Mouse (Mus musculus): Measurements from ENCODE around the gene Chn2.

Chn2 gene

DNA sequence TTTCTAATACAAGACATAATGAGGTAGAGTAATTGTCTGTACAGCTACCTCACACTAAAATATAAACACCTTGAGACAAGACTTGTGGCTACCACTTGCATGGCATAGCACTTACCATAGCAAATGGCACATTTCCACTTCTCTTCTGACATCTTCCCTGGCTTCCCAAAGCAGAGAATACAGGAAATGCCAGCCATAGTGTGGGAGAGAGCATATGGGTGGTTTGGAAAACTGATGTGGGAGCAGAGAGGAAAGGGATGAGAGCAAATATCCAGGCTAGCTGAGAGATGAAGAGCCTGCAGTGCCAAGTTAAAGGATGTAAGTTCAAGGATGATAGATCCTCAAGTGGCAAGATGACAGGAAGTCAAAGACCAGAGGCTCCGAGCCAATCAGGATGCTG, 266.4 kb downstream of the Chn2 start:
- DNase-seq, result no peak

DNA sequence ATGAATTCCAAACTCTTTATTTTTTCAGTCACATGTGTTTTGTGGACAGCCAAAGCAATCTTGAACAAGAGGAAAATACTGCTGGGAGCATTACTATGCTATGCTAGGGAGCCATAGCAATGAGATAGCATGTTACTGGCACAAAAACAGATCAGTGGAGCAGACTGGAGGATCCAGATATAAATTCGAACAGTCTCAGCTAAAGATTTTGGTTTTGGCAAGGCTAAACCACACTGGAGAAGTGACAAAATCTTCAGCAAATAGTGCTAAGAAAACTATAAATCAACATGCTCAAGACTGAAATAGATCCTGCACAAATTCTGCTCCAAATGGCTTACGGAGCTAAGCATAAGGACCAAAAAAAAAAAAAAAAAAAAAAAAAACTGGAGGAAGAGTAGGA, 273.7 kb downstream of the Chn2 start:
- DNase-seq, result no peak

DNA sequence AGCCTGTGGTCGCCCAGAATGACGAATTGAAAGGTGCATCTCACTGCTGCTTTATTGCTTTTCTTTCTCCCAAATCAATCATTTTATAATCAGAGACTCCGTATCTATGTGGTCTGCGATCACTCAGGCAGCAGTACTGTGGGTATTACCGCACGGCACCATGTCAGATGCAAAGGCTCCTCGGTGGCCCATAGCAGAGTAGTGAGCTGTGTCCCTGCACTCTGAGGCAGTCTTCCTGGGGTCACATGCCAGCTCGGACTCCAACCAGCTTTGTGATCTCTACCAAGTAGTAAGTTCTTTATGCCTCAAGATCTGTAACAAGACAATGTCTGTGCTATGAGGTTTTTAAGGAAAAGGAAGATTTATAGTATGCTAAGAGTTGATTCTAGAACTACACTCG, 279.3 kb downstream of the Chn2 start:
- DNase-seq, result no peak

DNA sequence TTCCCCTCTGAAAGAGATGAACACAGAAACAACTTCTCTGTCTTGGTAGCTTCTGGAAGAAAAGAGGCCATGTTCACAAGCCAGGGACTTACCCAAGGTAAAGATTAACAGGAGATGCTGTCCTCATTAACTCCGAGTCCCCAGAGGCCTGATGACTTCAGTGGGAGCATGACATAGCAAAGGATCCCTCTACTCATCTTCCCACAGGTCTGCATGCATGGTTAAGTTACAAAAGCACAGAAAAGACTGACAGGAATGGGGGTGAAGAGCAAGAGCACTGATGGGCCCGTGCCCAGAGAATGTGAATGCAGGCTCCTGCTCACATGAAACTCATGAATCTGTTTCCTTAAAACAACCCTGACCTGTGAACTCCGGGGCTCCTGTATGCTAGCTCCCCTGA, 279.8 kb downstream of the Chn2 start:
- no peak for DNase-seq

DNA sequence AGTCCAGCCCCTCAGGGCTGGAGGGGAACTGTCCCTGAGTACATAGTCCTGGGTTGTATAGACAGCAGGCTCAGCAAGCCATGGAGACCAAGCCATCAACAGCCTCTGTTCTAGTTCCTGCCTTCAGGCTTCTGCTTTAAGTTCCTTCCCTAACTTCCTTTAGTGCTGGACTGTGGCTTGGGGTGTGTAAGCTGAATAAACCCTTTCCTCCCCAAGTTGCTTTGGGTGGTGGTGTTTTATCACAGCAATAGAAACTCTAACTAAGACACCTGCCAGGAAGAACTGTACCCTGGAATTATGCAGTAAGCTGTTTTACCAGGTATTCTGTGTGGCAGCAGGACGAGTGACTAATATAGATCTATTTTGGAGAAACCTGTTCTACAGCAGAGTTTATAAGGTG, 280.9 kb downstream of the Chn2 start:
- DNase-seq, result no peak

DNA sequence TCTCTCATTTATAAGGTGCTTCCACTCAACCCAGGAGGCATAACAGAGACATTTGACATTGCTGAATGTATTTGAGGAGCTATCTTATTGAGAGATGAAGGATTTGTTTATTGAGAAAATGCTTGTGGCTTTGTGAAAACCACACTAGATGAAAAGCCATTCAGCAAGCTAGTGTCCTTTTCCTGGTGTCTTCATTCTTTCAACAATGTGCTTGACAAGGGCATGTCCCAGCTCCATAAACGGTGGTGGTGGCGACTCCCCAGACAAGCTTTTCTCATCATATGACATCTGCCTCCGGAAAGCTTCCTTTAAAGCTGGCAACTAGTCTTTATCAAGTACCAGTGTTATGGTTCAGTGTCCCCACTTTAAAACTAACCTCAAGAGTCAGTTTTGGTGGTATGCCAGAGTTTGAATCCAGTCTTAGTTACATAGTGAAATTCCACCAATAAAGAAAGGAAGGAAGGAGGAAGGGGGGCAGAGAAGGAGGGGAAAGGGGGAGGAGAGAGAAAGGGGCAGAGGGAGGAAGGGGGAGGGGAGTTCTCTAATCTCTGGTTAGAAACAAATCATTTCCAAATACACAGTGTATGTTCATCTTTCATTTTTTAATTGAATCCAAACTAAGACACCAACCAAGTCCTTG, 286.0 kb downstream of the Chn2 start, which contains the start of gene Prr15:
Gene Prr15, plus strand, starts transcription at position 590 of the 640 bp plus-strand sequence.
- no peak for DNase-seq

DNA sequence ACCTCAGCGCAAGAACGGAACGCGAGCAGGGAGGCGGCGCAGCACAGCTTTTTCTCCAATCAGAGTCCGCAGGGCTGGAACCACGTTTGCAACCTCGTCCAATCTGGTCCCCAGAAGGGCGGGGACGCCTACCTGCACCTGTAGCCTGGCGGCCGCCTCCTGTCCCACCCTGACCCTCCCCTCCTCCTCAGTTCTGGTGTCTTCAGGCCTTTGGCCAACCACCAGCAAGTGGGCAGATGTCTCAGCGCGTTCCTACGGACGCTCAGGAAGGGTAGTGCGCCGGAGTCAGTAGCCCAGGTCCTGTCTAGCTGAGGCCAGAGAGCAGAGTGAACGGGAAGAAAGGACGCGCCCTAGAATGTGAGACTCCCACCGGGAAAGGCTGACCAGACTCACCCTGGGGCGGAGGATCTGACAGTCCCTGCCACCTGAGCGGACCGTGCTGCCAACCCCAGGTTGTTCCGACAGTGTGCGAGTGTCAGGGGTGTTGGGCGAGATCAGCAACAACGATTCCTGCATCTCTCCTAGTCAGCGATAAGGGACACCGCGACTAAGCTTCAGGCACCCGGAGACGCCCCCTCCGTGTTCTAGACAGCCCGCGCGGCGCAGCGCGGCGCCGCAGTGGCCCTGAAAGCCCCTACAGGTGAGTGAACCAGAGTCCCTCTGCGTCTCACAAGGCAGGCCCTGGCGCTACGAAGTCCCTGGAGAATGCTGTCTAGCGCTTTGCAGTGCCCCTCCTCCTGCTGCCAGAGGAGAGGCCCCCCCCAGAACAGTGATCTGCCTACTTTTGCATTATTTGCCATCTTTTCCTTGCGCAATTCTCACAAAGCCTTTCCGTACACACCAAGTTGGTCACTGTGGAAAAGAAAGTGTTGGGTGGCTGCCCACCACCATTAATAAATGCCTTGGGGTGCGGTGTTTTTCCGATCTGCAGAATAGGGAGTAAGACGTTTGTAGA, 287.6 kb downstream of the Chn2 start:
- peak; percentile 54 to 73 for DNase-seq

DNA sequence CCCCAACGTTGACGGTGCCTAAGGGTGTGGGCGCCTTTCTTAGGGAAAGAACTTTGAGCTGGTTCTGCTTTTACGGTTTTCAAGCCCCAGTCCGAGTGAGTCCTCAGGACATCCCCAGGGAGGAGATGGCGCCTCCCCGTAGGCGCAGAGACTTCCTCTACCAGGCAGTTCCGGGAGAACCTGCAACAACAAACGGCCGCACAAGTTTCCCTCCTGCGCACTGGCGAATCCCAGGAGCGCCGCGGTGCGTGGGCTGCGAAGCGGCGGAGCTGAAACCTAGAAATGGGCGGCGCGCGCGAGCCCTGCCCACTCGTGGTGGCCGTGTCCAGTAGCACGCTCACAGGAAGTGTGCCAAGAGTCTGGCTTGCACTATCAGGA, 288.3 kb downstream of the Chn2 start:
- peak; percentile 74 to 76 for DNase-seq

DNA sequence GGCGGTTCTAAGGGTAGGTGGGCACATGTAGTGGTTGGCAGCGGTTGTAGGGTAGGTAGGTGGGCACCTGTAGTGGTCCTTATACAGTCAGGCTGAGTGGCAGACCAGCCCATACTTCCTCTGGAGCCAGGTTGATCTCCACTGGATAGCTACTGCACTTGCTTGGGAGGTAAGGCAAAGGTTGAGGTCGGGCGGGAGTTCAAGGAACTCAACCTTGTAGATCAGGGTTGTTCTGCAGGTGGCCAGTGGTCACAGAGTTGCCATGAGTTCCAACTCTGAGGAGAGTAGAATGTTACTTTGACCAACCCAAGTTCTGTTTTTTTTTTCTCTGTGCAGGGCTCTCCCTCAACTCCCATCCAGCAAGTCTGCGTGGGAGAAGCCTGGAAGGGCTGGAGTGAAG, 289.4 kb downstream of the Chn2 start:
- no peak for DNase-seq

DNA sequence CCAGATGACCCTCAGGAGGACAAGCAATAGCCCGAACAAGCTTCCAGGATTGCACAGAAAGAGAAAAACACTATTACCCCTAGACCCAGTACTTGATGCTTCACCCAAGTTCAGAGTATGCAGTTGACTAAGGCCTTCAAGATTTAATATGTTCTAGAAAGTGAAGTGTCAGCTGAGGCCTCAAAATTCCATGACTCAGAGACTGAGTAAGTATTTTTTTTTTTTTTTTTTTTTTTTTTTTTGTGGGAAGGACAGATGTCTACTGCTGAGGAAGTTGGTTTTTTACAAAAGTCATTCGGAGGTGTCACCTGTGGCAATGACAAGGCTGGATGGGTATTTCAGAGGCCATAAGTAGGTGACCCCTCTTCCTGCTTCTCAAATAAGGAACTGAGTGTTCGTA, 290.2 kb downstream of the Chn2 start:
- no peak for DNase-seq

DNA sequence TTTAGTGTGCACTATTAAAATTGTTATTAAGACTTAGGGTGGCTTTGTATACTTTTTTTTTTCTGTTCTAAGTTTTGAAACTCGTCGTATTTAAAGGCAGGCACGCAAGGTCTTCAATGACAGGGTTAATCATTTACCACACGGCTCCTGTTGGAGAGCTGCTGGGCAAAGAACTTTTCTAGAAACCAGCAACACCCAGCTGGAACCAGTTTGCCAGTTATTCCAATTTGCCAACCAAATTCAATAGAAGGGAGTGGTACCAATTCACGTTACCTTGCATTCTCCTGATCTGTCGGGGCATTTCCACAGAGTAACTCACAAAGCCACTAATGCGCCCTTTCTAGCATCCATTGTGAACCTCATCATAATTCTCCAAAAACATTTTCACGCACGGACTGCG, 290.8 kb downstream of the Chn2 start:
- no peak for DNase-seq

DNA sequence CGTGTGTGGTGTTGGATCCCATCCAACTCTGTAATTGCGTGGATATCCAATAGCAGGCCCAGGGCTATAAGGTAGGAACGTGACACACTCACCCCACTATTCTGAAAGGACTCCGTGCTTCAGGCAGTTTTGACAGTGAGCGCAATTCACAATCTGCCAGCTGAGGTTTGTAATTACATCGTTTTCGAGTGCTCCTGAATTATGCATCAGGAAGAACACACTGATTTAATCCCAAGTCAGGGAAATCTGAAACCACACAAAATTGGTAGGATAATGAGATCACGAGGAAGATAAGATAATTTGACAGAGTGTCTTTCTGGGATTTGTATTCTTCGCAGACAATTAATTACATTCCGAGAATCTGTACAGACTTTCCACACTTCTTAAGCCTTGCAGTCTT, 292.4 kb downstream of the Chn2 start:
- no peak for DNase-seq

DNA sequence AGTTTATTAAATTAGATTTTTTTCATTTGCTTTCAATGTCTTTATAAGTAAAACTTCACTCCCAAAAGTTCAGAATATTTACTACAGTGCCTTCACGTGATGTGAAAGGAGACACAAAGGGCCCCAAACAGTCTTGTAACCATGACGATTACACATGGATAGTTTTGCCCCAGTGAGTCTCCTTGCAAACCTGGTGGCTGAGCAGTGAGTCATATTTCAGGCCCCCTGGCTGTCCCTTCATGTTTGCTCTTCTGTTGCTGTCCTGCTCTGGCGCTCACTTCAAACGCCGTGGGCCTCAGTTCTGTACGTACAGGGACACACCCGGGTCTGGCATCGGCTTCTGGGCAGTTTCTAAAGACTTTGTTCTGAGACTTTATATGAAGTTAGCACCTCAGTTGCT, 292.8 kb downstream of the Chn2 start:
- DNase-seq, result no peak

DNA sequence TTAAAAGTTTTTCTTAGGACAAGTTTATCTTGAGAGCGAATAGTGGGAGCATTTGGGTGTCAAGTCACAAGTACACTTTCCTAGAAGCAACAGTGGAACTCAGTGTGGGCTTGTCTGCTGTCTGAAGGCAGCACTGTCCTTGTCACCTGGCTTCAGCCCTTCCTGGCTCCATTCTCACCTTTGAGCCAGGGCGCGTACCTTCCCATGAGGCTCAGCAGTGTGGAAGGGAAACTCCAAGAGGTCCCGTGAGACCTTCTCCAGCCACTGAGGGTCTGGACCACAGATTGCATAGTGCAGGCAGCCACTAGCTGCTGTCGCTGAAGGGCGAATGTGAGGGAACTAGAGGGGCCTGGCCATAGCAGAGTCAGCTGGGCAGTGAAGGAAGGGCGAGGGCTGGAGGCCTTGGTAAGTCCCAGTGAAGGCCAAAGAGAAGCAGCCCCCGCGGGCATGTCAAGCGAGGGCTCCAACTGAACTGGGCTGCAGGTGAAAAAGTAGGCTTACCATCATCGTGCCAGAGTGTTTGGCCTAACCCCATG, 293.8 kb downstream of the Chn2 start:
- DNase-seq, result no peak

DNA sequence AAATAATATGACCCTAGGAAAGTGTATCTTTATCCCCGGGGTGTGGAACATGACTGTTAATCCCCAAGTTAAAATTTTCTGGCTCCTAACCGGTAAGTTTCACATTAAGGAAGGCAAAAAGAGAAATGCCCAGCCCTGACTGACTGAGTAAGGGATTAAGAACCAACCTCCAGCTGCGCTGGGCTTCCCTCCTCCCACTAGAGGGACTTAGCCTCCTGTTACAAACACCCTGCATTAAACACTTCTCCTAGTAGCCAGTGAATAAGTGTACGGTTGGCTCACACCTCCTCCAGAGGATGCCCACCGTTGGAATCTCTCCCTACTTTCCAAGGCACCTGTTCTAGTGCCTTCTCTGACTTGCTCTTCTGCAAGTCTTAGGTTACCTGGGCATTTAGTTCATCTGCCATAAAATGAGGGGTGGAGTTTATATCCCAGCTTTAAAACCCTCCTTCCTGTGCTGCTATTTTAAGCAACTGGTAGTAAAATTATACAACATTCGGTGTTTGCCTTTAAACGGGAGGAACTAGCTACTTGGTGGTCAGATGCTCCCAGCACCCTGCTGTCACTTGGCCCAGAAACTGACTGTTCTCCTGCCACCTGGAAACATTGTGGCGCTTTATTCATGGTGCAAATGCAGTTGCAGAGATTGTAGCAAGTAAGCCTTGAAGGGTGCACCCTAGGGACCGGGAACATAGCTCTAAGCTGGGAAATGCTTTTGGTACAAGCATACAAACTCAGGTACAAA, 294.5 kb downstream of the Chn2 start:
- no peak for DNase-seq

DNA sequence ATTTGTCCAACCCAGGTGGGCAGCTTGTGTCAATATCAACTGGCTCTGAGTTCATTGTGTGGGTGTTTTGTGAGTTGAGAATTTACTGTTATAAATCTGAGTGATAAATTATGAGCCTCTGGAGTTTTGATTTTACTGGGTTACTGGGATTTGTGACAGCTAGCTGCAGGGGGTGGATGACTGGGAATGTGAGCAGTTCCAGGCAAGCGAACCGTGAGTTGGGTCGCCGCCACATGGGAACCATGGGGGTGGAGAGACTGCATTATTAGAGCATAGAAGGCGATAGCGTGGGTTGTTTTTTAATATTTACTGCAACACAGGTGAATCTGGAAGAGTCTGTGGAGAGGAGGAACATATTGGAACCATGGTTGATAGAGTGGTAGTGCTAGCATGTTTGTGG, 298.0 kb downstream of the Chn2 start:
- no peak for DNase-seq

DNA sequence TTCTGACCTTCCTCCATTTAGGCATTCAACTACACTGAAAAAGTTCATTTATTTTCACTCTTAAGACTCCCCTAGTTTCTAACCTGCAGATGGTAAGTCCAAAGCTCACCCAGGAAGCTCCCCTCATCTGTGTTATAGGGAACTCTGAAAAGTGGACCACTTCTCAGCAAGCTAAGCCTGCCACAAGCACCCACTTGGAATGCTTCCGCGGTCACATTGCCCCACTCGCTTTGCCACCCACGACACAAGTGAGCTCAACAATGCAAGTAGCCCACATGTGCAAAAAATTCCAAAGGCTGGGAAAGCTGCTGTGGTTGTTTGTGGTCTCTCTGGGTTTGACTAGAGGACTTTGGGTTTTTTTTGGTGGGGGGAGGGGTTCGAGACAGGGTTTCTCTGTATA, 301.8 kb downstream of the Chn2 start:
- DNase-seq, result peak in 1 of 2 experiments; percentile 31

DNA sequence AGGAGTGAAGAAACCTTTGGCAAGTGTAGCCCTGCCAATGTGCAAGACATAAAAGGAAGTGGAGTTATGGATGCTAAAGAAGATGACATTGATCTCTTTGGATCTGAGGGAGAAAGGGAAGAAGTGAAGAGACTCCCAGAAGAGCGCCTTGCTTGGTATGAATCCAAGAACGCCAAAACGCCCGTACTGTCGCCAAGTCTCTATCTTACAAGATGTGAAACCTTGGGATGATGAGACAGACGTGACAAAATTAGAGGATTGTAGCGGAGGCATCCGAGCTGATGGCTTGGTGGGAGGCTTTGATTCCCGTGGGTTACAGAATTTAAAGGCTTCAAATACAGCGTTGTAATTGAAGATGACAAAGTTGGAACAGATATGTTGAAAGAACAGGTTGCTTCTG, 302.9 kb downstream of the Chn2 start:
- DNase-seq, result no peak

Data from lung, postnatal 4 days (tissue).